Mouse (Mus musculus): Measurements from ENCODE around the gene Bst2. TPM values are rescaled to one million over a fixed set of nuclear protein-coding genes. Genes with fewer than 3 reads are reported as not detected.
"Not testable (repeated sequence)": the region's sequence is repeated elsewhere in the genome, so short reads cannot be mapped to it uniquely, and the experiment has no call there.

Bst2 gene
- polyA plus RNA-seq, 1 experiment from 2014 or later = 16.1 TPM

DNA sequence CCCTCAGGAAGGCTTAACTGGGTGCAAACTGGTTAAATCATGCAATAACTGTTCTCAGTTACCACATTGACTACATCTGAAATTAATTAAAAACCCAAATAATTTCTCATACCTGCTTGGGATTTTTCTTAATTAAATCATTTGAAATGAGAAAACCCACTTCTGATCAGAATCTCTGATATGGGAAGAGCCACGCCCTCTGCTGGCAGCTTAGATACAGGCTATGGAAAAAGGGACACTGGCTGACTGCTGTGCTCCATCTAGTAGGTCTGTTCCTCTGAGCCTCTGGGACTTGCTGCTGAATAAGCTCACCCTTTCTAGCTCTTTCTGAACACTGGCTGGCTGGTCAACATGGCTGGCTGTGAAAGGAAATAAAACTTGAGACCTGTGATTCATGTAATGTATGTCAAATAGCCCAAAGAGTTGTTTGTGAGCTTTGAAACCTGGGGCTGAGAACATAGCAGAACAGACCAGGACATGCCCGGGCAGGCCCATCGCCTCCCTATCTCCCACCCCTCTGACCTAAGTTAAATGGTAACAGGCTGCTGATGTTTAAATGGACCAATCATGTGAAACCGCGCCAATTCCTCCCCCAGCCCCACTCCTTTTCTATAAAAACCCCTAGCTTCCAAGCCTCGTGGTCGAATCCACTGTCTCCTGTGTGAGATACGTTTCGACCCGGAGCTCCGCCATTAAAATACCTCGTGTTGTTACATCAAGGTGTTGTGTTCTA lies 6.4 kb downstream of the Bst2 start:
- 72% methylated on average over 5 of the region's 12 CpGs for WGBS
- H3K27ac ChIP-seq (replicated peaks); H3K9ac ChIP-seq (replicated peaks): not testable (repeated sequence)

DNA sequence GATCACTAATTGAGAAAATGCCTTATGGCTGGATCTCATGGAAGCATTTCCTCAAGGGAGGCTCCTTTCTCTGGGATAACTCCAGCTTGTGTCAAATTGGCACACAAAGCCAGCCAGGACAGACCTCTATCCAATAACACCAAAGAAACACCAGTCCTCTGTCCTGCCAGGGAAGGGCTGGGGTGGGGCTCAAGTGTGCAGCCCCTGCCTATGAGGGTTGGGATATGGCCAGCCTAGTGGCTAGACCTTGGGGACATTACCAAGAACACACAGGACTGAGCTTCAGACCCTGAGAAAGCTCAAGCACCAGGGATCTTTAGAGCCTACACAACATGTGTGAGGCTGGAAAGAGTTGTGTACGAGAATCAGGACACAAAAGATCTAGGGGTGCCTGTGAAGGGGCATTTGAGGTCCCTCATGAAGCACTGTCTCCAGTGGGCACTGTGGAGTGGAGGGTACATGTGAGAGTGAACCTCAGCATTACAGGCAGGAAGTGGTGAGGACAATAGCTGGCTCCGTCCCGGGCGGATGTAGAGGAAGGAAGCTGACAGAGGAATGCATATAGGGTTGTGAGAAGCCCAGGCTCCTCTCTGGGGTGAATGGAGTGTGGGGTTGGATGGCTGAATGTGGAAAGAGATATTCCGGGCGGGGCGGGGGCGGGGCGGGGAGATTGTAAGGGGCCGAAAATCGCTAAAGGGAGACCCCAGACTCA lies 8.7 kb downstream of the Bst2 start:
- no peaks in the 10 kb centered on the region for H3K9me3 ChIP-seq (replicated peaks)
- no peak overlapping the region for H3K4me2 ChIP-seq
- ATAC-seq (ENCODE audit: low FRiP score) = no peak
- H3K27me3 ChIP-seq (replicated peaks) = peaks cover 42% of the 10 kb centered on the region
- H3K9ac ChIP-seq (replicated peaks) = no peak overlapping the region
- H3K36me3 ChIP-seq = no peaks in the 10 kb centered on the region
- no peak overlapping the region for H3K27ac ChIP-seq (replicated peaks)
- 0 out of 2 replicates have a peak, but pooled peaks cover 5% of the 10 kb centered on the region for H3K4me1 ChIP-seq
- H3K4me3 ChIP-seq (replicated peaks) = no peak overlapping the region
- 84% methylated on average over 11 of the region's 11 CpGs for WGBS

More for the DNA sequence above, 6.4 kb downstream of the Bst2 start:
- H3K27me3 ChIP-seq (replicated peaks) = peaks cover 23% of the 10 kb centered on the region
- not testable (repeated sequence) for H3K4me2 ChIP-seq; H3K9me3 ChIP-seq (replicated peaks); ATAC-seq (ENCODE audit: low FRiP score); H3K4me1 ChIP-seq; H3K36me3 ChIP-seq; H3K4me3 ChIP-seq (replicated peaks)

DNA sequence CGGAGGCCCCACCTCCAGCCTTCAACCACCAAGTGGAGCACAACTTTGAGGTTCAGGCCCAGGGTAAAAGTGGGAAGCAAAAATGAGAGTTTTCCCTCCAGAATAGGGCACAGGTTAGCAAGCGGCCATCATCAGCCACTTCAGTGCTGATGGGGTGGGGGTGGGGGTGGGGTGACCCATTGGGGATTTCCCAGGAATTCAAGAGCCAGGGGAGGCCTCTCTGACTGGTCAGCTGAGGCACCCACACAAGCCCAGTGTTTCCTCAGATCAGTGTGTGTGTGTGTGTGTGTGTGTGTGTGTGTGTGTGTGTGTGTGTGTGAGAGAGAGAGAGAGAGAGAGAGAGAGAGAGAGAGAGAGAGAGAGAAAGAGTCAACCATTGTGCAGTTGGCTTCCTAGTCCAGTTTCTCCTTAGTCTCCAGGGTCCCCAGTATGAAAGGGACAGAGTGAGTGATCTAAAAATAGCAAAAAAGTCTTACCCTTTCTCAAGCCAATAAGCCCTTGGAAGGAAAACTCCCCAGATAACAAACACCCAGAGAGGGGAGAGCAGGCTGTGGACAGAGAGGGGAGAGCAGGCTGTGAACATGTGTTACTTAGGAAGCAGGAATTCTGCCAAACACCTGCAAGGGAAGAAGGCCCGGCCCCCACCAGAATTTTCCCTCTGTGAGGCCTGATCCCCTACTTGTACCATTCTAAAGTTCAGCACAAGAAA lies 9.9 kb downstream of the Bst2 start:
- H3K9ac ChIP-seq (replicated peaks) = no peak overlapping the region
- ATAC-seq (ENCODE audit: low FRiP score) = no peak
- H3K27me3 ChIP-seq (replicated peaks) = peaks cover 51% of the 10 kb centered on the region
- H3K27ac ChIP-seq (replicated peaks) = no peak overlapping the region
- H3K4me1 ChIP-seq = 0 out of 2 replicates have a peak, but pooled peaks cover 5% of the 10 kb centered on the region
- no peaks in the 10 kb centered on the region for H3K36me3 ChIP-seq
- 46% methylated on average over 3 of the region's 3 CpGs for WGBS
- H3K4me2 ChIP-seq = no peak overlapping the region
- no peak overlapping the region for H3K4me3 ChIP-seq (replicated peaks)
- no peaks in the 10 kb centered on the region for H3K9me3 ChIP-seq (replicated peaks)

DNA sequence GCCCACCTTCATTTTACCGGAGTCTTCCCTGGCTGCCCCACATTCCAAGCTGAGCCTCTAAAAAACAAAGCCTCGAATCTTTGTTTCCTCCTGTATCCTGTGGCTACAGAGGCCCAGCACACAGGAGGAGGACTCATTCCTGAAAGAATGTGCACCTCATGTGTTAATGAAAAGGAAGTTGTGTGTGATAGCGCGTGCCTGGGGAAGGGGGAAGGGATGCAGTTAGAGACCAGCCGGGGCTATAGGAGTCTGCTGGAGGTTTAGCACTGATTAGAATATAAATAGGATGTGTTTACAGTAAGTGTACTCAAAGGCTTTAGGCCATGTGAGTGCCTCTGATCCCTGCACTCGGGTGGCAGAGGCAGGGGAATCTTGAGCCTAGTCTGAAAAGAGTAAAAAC lies 11.0 kb downstream of the Bst2 start:
- Histone ChIP-seq H3K27ac (replicated peaks) (no peak overlapping the region), H3K9ac (replicated peaks) (no peak overlapping the region), H3K27me3 (replicated peaks) (peaks cover 53% of the 10 kb centered on the region), H3K4me1 (peaks cover 13% of the 10 kb centered on the region; the same call in 1 of the 2 replicates), H3K9me3 (replicated peaks) (no peaks in the 10 kb centered on the region), H3K4me3 (replicated peaks) (no peak overlapping the region), H3K4me2 (no peak overlapping the region), H3K36me3 (no peaks in the 10 kb centered on the region)
- no peak for ATAC-seq (ENCODE audit: low FRiP score)
- WGBS = 11% methylated on average over 6 of the region's 6 CpGs

DNA sequence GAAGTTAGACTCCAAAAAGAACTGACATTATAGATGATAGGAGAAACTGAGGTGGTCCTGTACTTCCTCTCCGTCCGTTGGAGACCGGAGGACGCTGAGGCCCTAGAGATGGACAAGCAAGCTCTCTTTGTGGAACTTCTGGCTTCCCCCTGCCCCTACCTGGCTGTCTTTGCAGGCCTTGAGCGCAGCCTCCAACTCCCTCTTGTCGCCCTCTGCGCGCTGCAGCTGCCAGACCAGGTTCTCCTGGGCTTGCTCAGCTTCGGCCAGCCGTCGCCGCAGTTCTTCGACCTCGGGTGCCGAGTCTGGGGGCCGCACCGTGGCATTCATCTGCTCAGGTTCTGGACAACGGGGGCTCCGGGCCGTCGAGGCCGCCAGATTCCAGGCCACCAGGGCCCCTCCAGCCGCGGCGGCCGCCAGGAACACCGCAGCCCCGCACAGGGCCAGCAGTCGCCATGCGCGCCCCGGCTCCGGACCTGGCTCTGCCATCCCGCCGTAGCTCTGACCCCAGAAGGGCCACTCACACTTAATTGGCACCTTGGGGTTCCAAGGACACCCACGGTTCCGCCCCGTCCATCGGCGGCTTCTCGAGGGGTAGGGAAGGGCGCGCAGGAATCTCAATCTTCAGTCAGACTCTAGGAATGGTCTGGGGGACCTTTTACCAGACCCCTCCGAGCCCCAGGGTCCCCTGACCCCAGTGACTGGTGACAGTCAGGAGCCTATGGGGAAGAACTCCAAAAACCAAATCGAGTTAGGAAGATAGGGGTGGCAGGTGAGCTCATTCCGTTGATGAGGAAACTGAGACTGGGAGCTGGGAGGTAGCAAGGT lies 11.8 kb downstream of the Bst2 start, which contains the start of gene Ccdc194:
TSS of gene Ccdc194 (minus strand) at position 486 of the 825 bp plus-strand sequence.
- no peak within 1 kb of the TSS for H3K9ac ChIP-seq (replicated peaks)
- no peaks in the 10 kb centered on the region for H3K9me3 ChIP-seq (replicated peaks)
- no peak within 1 kb of the TSS for H3K4me3 ChIP-seq (replicated peaks)
- ATAC-seq (ENCODE audit: low FRiP score) = no peak
- no peaks in the 10 kb centered on the region for H3K36me3 ChIP-seq
- H3K4me2 ChIP-seq = peak within 1 kb of the TSS; percentile 6; the same call in 1 of the 2 replicates
- H3K27me3 ChIP-seq (replicated peaks) = peaks cover 58% of the 10 kb centered on the region
- H3K4me1 ChIP-seq = peaks cover 13% of the 10 kb centered on the region; the same call in 1 of the 2 replicates
- no peak within 1 kb of the TSS for H3K27ac ChIP-seq (replicated peaks)
- WGBS = 10% methylated on average over 46 of the region's 46 CpGs

DNA sequence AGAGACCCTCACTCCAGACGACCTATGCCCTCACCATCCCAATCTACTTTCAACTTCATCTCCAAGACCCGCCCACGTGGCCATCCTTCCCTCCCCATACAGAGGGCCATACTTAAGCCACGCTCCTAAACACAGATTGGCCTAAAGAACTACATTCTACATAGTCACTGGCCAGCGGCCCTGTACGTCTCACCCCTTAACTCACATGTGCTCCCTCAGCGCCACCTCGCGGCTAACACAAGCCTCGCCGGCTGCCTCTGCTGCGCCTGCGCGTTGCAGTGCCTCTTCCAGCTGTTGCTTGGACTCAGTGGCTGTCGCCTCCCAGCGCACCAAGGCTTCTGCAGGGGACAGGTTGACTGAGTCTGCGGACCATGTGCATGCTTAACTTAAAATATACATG lies 15.6 kb downstream of the Bst2 start:
- no peak overlapping the region for H3K4me3 ChIP-seq (replicated peaks)

DNA sequence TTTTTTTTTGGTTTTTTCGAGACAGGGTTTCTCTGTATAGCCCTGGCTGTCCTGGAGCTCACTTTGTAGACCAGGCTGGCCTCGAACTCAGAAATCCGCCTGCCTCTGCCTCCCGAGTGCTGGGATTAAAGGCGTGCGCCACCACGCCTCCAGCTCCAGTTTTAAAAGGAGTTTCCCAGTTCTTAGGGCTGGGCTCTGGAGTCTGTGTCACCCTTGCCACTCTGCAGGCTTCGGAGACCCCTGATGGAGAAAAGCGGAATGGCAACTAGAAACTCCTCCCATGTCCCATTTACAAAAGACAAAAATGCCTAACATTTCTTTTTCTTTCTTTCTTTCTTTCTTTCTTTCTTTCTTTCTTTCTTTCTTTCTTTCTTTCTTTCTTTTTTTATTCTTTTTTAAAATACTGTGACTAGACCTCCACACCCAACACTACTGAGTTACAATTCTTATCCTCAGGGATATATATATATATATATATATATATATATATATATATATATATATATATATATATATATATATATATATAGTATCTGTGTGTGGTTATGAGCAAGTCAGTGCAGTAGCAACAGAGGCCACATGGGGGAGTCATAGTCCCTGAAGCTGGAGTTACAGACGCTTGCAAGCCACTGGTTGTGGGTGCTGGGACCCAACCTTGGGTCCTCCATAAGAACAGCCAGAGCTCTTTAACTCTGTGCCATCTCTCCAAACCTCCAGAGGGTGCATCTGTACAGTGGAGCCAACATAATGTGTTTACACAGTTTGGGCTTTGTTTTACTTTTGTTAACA lies 18.0 kb downstream of the Bst2 start:
- not testable (repeated sequence) for H3K36me3 ChIP-seq; H3K4me2 ChIP-seq; H3K9me3 ChIP-seq (replicated peaks); H3K9ac ChIP-seq (replicated peaks); H3K27ac ChIP-seq (replicated peaks); ATAC-seq (ENCODE audit: low FRiP score); H3K4me3 ChIP-seq (replicated peaks)
- 39% methylated on average over 9 of the region's 10 CpGs for WGBS
- peaks cover 10% of the 10 kb centered on the region; the same call in 1 of the 2 replicates for H3K4me1 ChIP-seq
- peaks cover 23% of the 10 kb centered on the region for H3K27me3 ChIP-seq (replicated peaks)

More for the DNA sequence above, 15.6 kb downstream of the Bst2 start:
- Histone ChIP-seq H3K4me2 (peak overlapping the region; percentile 35), H3K36me3 (no peaks in the 10 kb centered on the region), H3K4me1 (peaks cover 16% of the 10 kb centered on the region; the same call in 1 of the 2 replicates), H3K27me3 (replicated peaks) (peaks cover 45% of the 10 kb centered on the region), H3K27ac (replicated peaks) (no peak overlapping the region), H3K9ac (replicated peaks) (no peak overlapping the region), H3K9me3 (replicated peaks) (no peaks in the 10 kb centered on the region)
- peak; percentile 84 for ATAC-seq (ENCODE audit: low FRiP score)
- WGBS = 6% methylated on average over 17 of the region's 17 CpGs

DNA sequence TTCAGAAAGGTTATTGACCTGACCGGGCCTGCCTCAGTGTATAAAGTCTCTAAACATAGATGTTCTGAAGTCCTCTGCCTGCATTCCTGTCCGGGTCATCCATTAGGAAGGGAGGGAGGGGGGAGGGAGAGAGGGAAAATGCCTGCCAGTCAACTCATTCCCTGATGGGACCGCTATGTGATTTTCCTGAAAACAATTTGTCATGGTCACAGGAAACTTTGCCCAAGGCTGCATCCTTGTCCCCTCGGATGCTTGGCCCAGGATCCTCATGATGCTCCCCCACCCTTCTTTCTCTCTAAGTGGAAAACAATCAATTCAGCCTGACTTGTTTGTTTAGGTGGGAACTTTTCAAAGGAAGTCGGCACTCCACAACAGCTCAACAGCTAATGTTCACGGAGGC lies 20.5 kb downstream of the Bst2 start:
- no peak for ATAC-seq (ENCODE audit: low FRiP score)
- peaks cover 8% of the 10 kb centered on the region; the same call in 1 of the 2 replicates for H3K4me1 ChIP-seq

DNA sequence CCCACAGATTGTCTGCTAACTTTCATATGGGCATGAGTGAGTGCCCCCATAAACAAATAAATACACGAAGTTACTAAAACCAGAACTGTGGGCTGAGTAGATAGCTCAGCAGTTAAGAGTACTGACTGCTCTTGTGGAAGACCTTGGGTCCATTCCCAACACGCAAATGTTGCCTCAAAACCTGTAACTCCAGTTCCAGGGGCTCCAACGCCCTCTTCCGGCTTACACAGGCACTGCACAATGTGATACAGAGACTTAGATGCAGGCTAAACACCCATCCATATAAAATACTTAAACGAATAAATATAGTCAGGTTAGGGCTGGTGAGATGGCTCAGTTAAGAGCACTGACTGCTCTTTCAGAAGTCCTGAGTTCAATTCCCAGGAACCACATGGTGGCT lies 22.2 kb downstream of the Bst2 start:
- Histone ChIP-seq H3K27me3 (replicated peaks) (peaks cover 14% of the 10 kb centered on the region), H3K9me3 (replicated peaks) (no peaks in the 10 kb centered on the region), H3K4me1 (0 out of 2 replicates have a peak, but pooled peaks cover 3% of the 10 kb centered on the region), H3K4me2 (no peak overlapping the region), H3K9ac (replicated peaks) (no peak overlapping the region), H3K27ac (replicated peaks) (no peak overlapping the region), H3K4me3 (replicated peaks) (no peak overlapping the region), H3K36me3 (no peaks in the 10 kb centered on the region)
- WGBS = 67% methylated on average over 5 of the region's 5 CpGs
- ATAC-seq (ENCODE audit: low FRiP score) = no peak

More for the DNA sequence above, 20.5 kb downstream of the Bst2 start:
- Histone ChIP-seq H3K27me3 (replicated peaks) (peaks cover 8% of the 10 kb centered on the region), H3K9me3 (replicated peaks) (no peaks in the 10 kb centered on the region), H3K4me2 (no peak overlapping the region), H3K4me3 (replicated peaks) (no peak overlapping the region), H3K9ac (replicated peaks) (no peak overlapping the region), H3K36me3 (no peaks in the 10 kb centered on the region), H3K27ac (replicated peaks) (no peak overlapping the region)
- WGBS = 15% methylated on average over 6 of the region's 6 CpGs

DNA sequence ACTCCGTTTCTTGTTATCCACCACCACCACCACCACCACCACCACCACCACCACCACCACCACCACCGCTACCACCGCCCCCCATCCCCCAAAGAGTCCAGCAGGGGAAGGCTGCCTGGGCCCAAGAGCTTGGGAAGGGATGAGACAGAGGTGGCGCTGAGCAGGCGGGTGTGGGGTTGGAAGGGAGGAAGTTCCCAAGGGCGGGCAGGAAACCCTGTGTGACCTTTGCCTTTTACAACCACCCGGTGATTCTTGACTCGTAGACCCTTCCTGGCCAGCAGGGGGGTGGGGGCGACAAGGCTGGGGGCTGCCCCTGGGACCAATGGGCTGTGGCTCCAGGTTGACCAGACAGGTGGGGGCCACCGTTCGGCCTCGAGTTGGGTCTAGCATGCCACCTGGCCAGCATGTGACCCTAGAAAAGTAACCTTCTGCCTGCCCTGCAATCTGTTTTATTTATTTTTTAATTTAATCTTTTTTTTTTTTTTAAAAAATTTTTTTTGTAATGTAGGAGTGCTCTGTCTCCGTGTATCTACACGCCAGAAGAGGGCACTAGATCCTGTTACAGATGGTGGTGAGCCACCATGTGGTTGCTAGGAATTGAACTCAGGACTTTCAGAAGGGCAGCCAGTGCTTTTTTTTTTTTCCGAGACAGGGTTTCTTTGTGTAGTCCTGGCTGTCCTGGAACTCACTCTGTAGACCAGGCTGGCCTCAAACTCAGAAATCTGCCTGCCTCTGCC lies 24.1 kb downstream of the Bst2 start:
- H3K27ac ChIP-seq (replicated peaks) = no peak overlapping the region
- peaks cover 5% of the 10 kb centered on the region; the same call in 1 of the 2 replicates for H3K4me1 ChIP-seq
- no peak overlapping the region for H3K4me2 ChIP-seq
- H3K27me3 ChIP-seq (replicated peaks) = peaks cover 31% of the 10 kb centered on the region
- no peak overlapping the region for H3K4me3 ChIP-seq (replicated peaks)
- H3K36me3 ChIP-seq = no peaks in the 10 kb centered on the region
- no peaks in the 10 kb centered on the region for H3K9me3 ChIP-seq (replicated peaks)
- no peak for ATAC-seq (ENCODE audit: low FRiP score)
- whole genome bisulfite sequencing = 70% methylated on average over 15 of the region's 15 CpGs
- H3K9ac ChIP-seq (replicated peaks) = no peak overlapping the region

All from neural tube, embryonic 15.5 days (tissue).